Mouse (Mus musculus) hindlimb bud, embryonic 11.5 days (tissue): Measurements from ENCODE around the gene Cadm2.

Source experiments
- DNase-seq: peaks from one replicate; pipeline ENCODE4 v3.0.0-alpha.2; 2012; ENCODE audit warnings: low read depth, low spot score; ENCODE audit errors: extremely low spot score

Gene Cadm2

GRCm38 (mm10) chr16:67515549-67515948, 105.2 kb downstream of the Cadm2 start:
- no peak for DNase-seq

GRCm38 (mm10) chr16:67509079-67509478, 111.6 kb downstream of the Cadm2 start:
- no peak for DNase-seq

- no peak for DNase-seq
These were observed 138.2 kb downstream of the Cadm2 start for GRCm38 (mm10) chr16:67482542-67482941.

GRCm38 (mm10) chr16:67467041-67467440, 153.7 kb downstream of the Cadm2 start:
- no peak for DNase-seq

- DNase-seq = no peak
These were observed 184.4 kb downstream of the Cadm2 start for GRCm38 (mm10) chr16:67436301-67436700.

GRCm38 (mm10) chr16:67425371-67425770, 195.3 kb downstream of the Cadm2 start:
- no peak for DNase-seq

- DNase-seq = no peak
These were observed 209.8 kb downstream of the Cadm2 start for GRCm38 (mm10) chr16:67410926-67411325.

- no peak for DNase-seq
These were observed 210.2 kb downstream of the Cadm2 start for GRCm38 (mm10) chr16:67410482-67410881.

GRCm38 (mm10) chr16:67367745-67368144, 253.0 kb downstream of the Cadm2 start:
- DNase-seq = no peak

- no peak for DNase-seq
These were observed 272.7 kb downstream of the Cadm2 start for GRCm38 (mm10) chr16:67348011-67348410.

- DNase-seq = no peak
These were observed 273.1 kb downstream of the Cadm2 start for GRCm38 (mm10) chr16:67347561-67347960.

GRCm38 (mm10) chr16:67346621-67347290, 274.0 kb downstream of the Cadm2 start:
- DNase-seq = no peak

- no peak for DNase-seq
These were observed 276.5 kb downstream of the Cadm2 start for GRCm38 (mm10) chr16:67344194-67344593.

- no peak for DNase-seq
These were observed 309.7 kb downstream of the Cadm2 start for GRCm38 (mm10) chr16:67311033-67311432.

- no peak for DNase-seq
These were observed 336.0 kb downstream of the Cadm2 start for GRCm38 (mm10) chr16:67284664-67285063.

- no peak for DNase-seq
These were observed 377.1 kb downstream of the Cadm2 start for GRCm38 (mm10) chr16:67243598-67243997.

- no peak for DNase-seq
These were observed 385.8 kb downstream of the Cadm2 start for GRCm38 (mm10) chr16:67234862-67235261.

GRCm38 (mm10) chr16:67226696-67227095, 394.0 kb downstream of the Cadm2 start:
- DNase-seq = no peak

GRCm38 (mm10) chr16:67203329-67203728, 417.4 kb downstream of the Cadm2 start:
- DNase-seq = no peak

GRCm38 (mm10) chr16:67192852-67193415, 427.8 kb downstream of the Cadm2 start:
- no peak for DNase-seq

- no peak for DNase-seq
These were observed 428.3 kb downstream of the Cadm2 start for GRCm38 (mm10) chr16:67192395-67192794.

- no peak for DNase-seq
These were observed 434.4 kb downstream of the Cadm2 start for GRCm38 (mm10) chr16:67186322-67186721.

GRCm38 (mm10) chr16:67182958-67183357, 437.8 kb downstream of the Cadm2 start:
- DNase-seq = no peak
